Mouse (Mus musculus): ENCODE results near the gene Epb41l1.
"Not testable (repeated sequence)": the region's sequence is repeated elsewhere in the genome, so short reads cannot be mapped to it uniquely, and the experiment has no call there.

The Epb41l1 gene

DNA sequence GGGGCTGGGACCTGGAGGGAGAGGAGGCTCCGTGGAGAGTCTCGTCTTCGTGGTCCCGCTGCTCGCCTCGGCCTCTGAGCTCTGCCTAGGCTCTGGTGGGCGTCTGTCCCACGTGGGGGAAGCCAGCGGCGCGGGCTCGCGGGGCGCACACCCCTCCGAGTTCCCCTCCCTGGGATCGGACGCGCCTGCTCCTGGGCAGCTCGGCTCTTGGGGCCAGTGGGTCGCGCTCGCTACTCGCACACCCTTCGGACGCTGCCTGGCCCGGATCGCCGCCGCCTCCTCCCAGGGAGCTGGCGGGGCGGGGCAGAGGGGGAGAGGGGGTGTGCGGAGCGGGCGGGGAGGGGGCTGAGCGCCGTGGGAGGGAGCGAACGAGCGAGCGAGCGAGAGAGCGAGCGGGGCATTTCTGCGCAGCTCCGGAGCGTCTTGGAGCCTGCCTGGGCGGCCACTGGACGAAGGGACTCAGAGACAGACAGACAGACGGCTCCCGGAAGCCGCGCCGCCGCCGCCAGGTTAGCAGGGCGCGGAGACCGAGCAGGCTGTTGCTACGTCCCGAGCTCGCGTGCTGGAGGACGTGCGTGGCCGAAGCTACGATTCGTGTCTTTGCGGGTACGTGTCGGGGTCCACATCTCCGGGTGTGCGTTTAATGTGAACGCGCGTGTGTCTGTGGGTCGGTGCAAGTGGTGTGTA is at the start of gene Epb41l1:
TSS of gene Epb41l1 (plus strand) at position 216 of the 687 bp plus-strand sequence.
- DNase-seq: peak; percentile 96

DNA sequence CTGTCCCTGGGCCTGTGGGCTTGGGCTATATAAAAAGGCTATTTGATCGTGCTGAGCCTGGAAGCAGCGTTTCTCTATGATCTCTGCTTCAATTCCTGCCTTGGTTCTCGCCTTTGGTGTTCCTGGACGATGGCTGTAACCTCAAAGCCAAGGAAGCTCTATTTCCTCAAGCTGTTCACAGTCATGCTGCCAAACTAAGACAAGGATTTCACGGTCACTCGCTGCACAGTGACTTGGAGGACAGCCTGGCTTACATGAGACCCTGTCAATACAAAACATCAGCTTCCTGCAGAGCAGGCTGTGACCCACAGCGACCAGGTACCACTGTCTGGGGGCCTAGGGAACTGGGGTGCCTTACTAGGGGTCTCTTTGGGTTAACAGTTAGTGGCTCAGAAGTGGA is 43.8 kb upstream of the Epb41l1 start:
- DNase-seq: no peak

DNA sequence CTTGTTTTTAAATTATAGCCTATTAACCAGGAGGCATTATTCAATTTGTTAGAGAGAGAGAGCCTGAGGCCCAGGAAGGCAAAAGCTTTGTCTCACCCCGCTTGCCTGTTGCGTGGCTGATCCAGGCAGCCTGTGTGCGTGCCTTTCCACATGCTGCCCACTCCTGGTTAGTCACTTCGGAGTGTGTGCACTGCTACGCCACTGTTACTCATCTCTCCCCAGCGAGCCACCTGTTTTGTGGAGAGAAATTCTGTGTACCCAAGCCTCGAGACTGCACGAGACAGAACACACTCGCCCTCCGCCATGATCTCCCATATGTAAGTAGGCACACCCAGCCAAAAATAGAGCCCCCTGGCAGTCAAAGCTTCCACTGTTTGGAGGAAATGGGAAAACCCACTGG is 40.8 kb upstream of the Epb41l1 start:
- DNase-seq: peak; percentile 66

DNA sequence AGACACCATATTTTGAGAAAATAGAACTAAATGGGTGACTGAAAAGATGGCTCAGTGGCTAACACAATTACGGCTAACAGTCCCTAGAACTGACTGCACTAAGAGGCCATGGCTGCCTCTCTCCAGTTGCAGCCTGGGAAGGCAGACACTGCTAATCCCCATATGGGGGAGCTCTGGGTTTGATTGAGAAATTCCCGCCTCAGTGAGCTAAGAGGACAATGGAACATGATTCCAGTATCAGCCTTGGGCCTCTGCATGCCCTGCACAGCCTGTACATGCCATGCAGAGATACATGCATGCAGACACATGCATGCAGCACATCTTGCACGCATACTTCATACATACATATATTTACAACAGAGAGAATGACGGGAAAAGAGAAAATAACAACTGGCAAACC is 39.4 kb upstream of the Epb41l1 start:
- no peak for DNase-seq

GRCm38 (mm10) chr2:156392461-156393154 is 28.1 kb upstream of the Epb41l1 start:
- DNase-seq: peak; percentile 98

DNA sequence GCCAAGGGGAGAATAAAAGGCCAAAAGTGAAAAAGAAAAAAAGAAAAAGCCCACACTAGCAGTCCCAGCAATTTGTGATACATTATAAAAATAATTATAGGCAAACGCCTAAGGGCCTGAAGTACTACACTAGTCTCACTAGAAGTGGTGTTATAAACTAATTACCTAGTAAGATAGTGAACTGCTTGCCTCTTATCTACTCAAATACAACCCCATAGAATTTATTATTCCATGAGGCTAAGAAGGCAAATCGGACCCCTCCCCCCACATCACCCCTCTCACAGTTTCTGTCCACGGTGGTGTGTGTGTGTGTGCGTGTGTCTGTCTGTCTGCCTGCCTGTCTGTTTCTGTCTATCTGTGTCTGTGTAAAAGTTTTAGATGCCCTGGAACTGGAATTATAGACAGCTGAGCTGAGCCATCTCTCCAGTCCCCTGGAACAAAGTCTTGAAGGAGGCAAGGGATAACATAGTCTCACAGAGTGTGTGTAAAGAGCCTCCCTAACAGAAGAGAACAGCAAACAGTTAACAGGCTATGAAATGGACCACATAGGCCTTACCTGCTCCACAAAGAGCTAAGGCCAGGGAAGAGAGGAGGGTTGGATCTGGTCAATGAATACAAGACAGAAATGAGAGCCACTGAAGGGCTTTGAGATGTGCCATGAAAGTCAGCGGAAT is 27.4 kb upstream of the Epb41l1 start:
- no peak for DNase-seq

- no peak for DNase-seq
These were observed 26.4 kb upstream of the Epb41l1 start for GRCm38 (mm10) chr2:156394282-156394681.

- no peak for DNase-seq
These were observed 24.6 kb upstream of the Epb41l1 start for GRCm38 (mm10) chr2:156396096-156396495.

GRCm38 (mm10) chr2:156397988-156398387 is 22.7 kb upstream of the Epb41l1 start:
- no peak for DNase-seq

DNA sequence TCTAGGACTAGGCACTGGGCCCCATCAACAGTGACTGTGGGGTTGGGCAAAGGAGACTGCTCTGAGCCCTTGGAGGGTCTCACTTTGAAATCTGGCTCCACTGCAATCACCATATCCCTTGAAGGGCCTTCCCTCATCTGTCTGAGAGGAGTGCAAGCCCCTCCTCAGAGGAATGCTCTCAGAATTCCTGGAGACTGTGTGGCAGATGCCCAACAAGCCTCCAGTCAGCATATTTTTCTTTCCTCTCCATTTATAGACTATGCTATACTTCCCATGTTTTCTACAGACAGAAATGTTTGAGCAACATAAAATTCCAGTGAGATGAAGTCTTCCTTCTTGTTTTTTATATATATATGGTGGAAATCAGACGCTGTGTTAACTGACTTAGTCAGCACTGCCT is 21.2 kb upstream of the Epb41l1 start:
- DNase-seq: no peak

GRCm38 (mm10) chr2:156401331-156401730 is 19.4 kb upstream of the Epb41l1 start:
- no peak for DNase-seq

- DNase-seq: no peak
These were observed 18.7 kb upstream of the Epb41l1 start for GRCm38 (mm10) chr2:156402036-156402435.

- DNase-seq: no peak
These were observed 13.7 kb upstream of the Epb41l1 start for GRCm38 (mm10) chr2:156406987-156407386.

DNA sequence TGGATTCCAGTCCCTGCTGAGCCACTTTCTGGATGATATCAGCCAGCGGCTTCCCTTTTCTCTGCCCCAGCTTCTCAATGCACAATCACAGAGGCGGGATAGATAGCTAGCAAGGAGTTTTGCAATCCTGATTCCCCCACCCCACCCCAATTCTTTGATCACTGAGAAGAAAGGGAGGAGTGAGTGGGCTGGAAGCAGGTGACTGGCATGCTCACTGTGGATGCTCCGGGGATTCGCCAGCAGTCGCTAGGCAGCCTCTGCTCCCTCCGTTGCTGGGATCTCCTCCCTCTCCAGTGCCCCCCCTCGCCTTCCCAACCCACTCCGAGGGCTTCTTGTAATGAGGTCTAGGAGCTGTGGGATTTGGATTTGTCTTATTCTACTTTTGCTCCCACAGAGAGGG is 12.5 kb upstream of the Epb41l1 start:
- DNase-seq: no peak

GRCm38 (mm10) chr2:156411348-156411747 is 9.4 kb upstream of the Epb41l1 start:
- not testable (repeated sequence) for DNase-seq

DNA sequence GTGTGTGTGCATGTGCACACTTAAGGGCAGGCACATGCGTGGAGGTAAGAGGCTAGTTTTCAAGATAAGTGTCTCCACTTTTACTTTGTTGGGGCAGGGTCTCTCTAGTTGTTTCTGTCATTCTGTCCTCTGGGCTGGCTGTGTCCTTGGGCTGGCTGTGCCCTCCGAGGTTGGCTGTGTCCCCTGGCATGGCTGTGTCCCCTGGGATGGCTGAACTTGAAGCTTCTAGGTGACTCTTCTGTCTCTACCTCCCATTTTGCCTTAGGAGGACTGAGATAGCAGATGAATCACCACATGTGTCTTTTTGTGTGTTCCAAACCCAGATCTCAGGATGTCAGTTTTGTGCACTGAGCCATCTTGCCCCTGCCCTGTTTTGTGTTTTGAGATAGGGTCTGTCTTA is 5.7 kb upstream of the Epb41l1 start:
- no peak for DNase-seq

DNA sequence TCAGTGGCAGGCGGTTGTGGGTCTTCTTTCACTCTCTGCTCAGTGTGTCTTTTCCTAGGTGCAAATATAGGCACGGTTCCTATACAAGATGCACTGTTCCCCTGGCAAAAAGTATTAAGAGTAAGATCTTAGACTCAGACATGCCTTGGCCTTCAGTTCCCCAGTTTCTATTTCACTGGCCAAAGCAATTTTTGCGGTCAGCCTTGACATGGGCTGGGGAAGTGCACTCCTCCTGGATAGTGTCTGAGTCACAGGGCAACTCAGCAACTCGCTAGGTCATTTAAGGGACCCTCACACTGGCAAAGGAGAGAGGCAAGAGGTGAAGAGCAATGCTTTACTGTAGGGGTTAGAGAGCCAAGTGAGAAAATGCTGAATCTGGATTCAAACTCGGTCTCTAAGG is 5.0 kb upstream of the Epb41l1 start:
- DNase-seq: no peak

DNA sequence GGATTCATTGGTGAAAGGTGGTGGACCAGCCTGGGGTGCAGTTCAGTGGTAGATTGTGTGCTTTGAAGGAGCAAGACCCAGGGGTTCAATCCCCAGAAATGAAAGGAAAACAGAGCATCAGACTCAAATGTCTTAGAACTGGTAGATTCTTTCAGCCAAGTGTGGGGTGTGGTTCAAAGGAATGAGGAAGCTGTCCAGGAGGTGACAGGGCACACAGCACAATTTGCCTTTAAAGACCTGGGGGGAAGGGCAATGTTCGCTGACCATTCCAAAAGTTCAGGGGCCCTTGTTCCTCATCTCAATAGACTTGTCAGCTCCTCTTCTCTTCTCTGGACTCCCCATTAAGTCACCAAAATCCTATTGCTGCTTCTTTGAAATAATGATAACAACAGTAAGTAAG is 3.5 kb upstream of the Epb41l1 start:
- DNase-seq: no peak

- DNase-seq: no peak
These were observed 2.2 kb upstream of the Epb41l1 start for GRCm38 (mm10) chr2:156418467-156418866.

GRCm38 (mm10) chr2:156420327-156420693 is 399 bp upstream of the Epb41l1 start:
- DNase-seq: no peak

DNA sequence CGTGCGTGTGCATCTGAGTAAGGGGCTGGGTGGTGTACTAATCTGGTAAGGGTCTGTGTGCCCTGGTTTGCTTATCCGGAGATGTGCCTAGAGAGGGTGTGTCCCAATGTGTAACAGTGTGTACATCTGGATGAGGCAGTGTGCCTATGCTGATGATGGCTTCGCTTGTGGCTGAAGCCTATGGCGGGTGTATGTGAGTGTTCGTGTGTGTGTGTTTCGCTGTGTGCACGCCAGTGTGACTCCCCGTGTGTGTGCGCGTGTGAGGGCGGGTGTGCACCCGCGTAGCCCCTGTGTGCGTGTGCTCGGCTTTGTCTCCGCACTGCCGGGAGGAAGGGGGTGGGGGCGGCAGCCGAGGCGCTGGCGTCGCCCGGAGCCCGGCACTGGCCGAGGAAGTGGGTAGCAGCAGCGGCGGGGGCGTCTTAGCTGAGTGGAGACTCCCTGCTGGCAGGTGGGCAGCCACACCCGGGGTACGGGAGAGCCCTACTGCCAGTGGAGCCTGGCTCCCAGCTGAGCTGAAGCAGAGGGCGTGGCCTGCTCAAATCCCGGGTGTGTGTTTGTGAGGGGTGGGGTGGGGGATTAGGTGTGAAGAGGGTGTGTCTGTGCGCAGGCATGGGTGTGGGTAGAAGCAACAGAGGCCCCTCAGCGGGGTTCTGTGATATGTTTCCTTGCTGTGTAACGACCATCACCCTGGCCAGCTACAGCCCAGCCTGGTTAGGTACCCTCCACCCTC is 837 bp downstream of the Epb41l1 start:
- no peak for DNase-seq

- DNase-seq: no peak
These were observed 1.9 kb downstream of the Epb41l1 start for GRCm38 (mm10) chr2:156422631-156423030.

DNA sequence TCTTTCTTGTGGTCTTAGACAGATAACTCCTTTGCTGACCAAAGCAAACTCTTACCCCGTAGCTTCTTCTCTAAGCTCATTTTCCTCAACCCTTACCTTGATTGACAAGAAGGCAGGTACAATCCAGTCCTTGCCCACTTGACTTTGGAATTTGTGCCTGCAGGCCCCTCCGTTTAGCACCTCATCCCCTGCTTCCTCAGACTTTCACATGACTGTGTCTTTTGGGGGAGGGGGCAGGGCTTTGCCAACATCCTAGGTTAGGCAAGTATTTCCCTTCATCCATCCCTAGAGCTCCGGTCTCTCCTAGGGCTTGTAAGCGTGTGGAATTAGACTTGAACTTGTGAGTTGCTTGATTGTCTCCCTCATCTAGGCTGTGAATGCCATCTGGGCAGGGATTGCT is 3.0 kb downstream of the Epb41l1 start:
- no peak for DNase-seq

DNA sequence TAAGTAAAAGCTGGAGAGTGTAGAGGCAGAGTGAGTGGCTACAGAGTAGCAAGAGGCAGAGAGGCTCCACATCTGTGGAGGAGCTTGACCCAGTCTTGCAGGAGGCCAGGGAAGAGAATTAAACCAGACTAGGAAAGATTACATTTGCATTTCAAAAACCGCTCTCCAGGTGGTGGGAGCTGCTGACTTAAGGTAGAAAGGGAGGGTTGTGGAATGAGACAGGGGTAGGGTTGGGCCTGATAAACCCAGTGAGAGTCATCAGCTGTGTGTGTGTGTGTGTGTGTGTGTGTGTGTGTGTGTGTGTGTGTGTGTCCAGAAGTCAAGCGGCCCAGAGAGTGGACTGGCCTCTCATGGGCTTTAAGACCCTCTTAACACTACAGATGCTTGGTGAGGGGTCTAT is 4.9 kb downstream of the Epb41l1 start:
- no peak for DNase-seq

Data from heart, adult 11 months (tissue).